Mouse (Mus musculus) hindbrain, embryonic 13.5 days (tissue): ENCODE results near the gene Gm45208. TPM values are rescaled to one million over a fixed set of nuclear protein-coding genes. Genes with fewer than 3 reads are reported as not detected.

Experiments used
- polyA plus RNA-seq: library from polyadenylated mRNA; unstranded; fragments of >200 nt; fragmentation: Nextera tagmentation; extraction: Ambion mirVana; gene quantifications from 2 replicates; pipeline ENCODE4 v1.2.1, GENCODE M21; 2015

Gm45208 gene
- polyA plus RNA-seq, 1 experiment from 2014 or later: not detected

Other genes with a start within 250 kb of the Gm45208 start
- gene Foxp3, start 148.6 kb upstream of the Gm45208 start, polyA plus RNA-seq: 0.21 TPM in 1 of 2 replicates, not detected in the other
- 4.4 and 5.2 TPM in 2 replicates for gene Ppp1r3f, start 148.0 kb upstream of the Gm45208 start, polyA plus RNA-seq
- 29.6 and 32.0 TPM in 2 replicates for gene Ccdc22, start 116.7 kb upstream of the Gm45208 start, polyA plus RNA-seq
- gene Cacna1f, start 115.2 kb upstream of the Gm45208 start, polyA plus RNA-seq: 0.13 TPM in 1 of 2 replicates, not detected in the other
- gene Syp, start 83.8 kb upstream of the Gm45208 start, polyA plus RNA-seq: 108 and 115 TPM in 2 replicates
- gene Prickle3, start 65.0 kb upstream of the Gm45208 start, polyA plus RNA-seq: 1.4 and 1.8 TPM in 2 replicates
- gene Plp2, start 50.9 kb upstream of the Gm45208 start, polyA plus RNA-seq: 23.8 and 25.1 TPM in 2 replicates
- 0.09 TPM in 1 of 2 replicates, not detected in the other for gene Magix, start 41.0 kb upstream of the Gm45208 start, polyA plus RNA-seq
- 43.0 and 46.3 TPM in 2 replicates for gene Gpkow, start 25.1 kb upstream of the Gm45208 start, polyA plus RNA-seq
- gene Wdr45, start 7.9 kb upstream of the Gm45208 start, polyA plus RNA-seq: 32.2 and 32.4 TPM in 2 replicates
- gene Praf2, start 6.2 kb downstream of the Gm45208 start, polyA plus RNA-seq: 113 TPM in 2 replicates
- gene Ccdc120, start 28.7 kb downstream of the Gm45208 start, polyA plus RNA-seq: 53.9 and 55.5 TPM in 2 replicates
- 24.8 and 25.5 TPM in 2 replicates for gene Tfe3, start 40.3 kb downstream of the Gm45208 start, polyA plus RNA-seq
- gene Gripap1, start 67.5 kb downstream of the Gm45208 start, polyA plus RNA-seq: 73.9 and 77.7 TPM in 2 replicates
- 2.5 and 3.0 TPM in 2 replicates for gene Kcnd1, start 100.0 kb downstream of the Gm45208 start, polyA plus RNA-seq
- gene Otud5, start 119.1 kb downstream of the Gm45208 start, polyA plus RNA-seq: 44.2 and 48.3 TPM in 2 replicates
- gene Pim2, start 156.0 kb downstream of the Gm45208 start, polyA plus RNA-seq: 16.0 and 18.7 TPM in 2 replicates
- gene Slc35a2, start 161.8 kb downstream of the Gm45208 start, polyA plus RNA-seq: 40.9 and 42.3 TPM in 2 replicates
- 214 and 222 TPM in 2 replicates for gene Pqbp1, start 177.0 kb downstream of the Gm45208 start, polyA plus RNA-seq
- gene Timm17b, start 177.1 kb downstream of the Gm45208 start, polyA plus RNA-seq: 159 and 162 TPM in 2 replicates
- not detected in 2 replicates for gene Gm10491, start 185.6 kb downstream of the Gm45208 start, polyA plus RNA-seq
- not detected in 2 replicates for gene Gm10490, start 187.3 kb downstream of the Gm45208 start, polyA plus RNA-seq
- 223 and 225 TPM in 2 replicates for gene Pcsk1n, start 197.6 kb downstream of the Gm45208 start, polyA plus RNA-seq
- 0.16 TPM in 1 of 2 replicates, not detected in the other for gene Eras, start 206.4 kb downstream of the Gm45208 start, polyA plus RNA-seq
- gene Hdac6, start 225.6 kb downstream of the Gm45208 start, polyA plus RNA-seq: 65.1 and 66.1 TPM in 2 replicates